Mouse (Mus musculus) lung, postnatal 0 days (tissue): ENCODE data around the gene Mymk. TPM values are rescaled to one million over a fixed set of nuclear protein-coding genes. Genes with fewer than 3 reads are reported as not detected.

ENCODE experiments used
- ATAC-seq: fragments of 200-750 bp; cut with Nextera tagmentation; 2 replicates; pipeline ENCODE4 v1.8.0; 2017; ENCODE audit warnings: moderate library complexity
- DNase-seq: peaks from one replicate; pipeline ENCODE4 v3.0.0-alpha.2; 2016; ENCODE audit warnings: low spot score
- H3K27ac ChIP-seq: fragments of 300-500 bp; sonication (generic); 2 replicates; pipeline ENCODE4 v1.5.1; 2014; ENCODE audit warnings: antibody characterized with exemption, mild to moderate bottlenecking, low read length, mixed read lengths
- H3K27me3 ChIP-seq: fragments of 300-500 bp; sonication (generic); replicated peaks from 2 replicates; pipeline ENCODE4 v1.6.1; 2014; ENCODE audit warnings: low read length, mixed read lengths; ENCODE audit not compliant: insufficient read depth
- H3K36me3 ChIP-seq: fragments of 300-500 bp; sonication (generic); 2 replicates; pipeline ENCODE4 v1.6.1; 2014; ENCODE audit warnings: low read length, mixed read lengths; ENCODE audit not compliant: insufficient read depth
- H3K4me1 ChIP-seq: fragments of 300-500 bp; sonication (generic); 2 replicates; pipeline ENCODE4 v1.6.1; 2014; ENCODE audit warnings: antibody characterized with exemption, low read depth, low read length, mixed read lengths; ENCODE audit not compliant: insufficient read depth
- H3K4me2 ChIP-seq: fragments of 300-500 bp; sonication (generic); replicated peaks from 2 replicates; pipeline ENCODE4 v1.6.1; 2014; ENCODE audit warnings: low read depth, mild to moderate bottlenecking, low read length, moderate library complexity, mixed read lengths
- H3K4me3 ChIP-seq: fragments of 300-500 bp; sonication (generic); 2 replicates; pipeline ENCODE4 v1.5.1; 2014; ENCODE audit warnings: low read depth, low read length
- H3K9ac ChIP-seq: fragments of 300-500 bp; sonication (generic); replicated peaks from 2 replicates; pipeline ENCODE4 v1.6.1; 2014; ENCODE audit warnings: low read depth, mild to moderate bottlenecking
- H3K9me3 ChIP-seq: fragments of 300-500 bp; sonication (generic); 2 replicates; pipeline ENCODE4 v1.6.1; 2016; ENCODE audit warnings: low read length, mixed read lengths
- CTCF ChIP-seq: IDR thresholded peaks from 2 replicates; pipeline ENCODE4 v1.5.1; 2016; ENCODE audit warnings: antibody characterized with exemption, mild to moderate bottlenecking
- EP300 ChIP-seq: IDR thresholded peaks from 2 replicates; pipeline ENCODE4 v1.6.1; 2016; ENCODE audit warnings: antibody characterized with exemption, mild to moderate bottlenecking, control low read depth
- WGBS: fragments of 180-500 bp; shearing (Covaris S2); extraction: QIAGEN DNeasy Blood & Tissue Kit; methylation state at CpG from one replicate; pipeline ENCODE4 v1.1.7; 2014; 5-methylcytosine and 5-hydroxymethylcytosine counted together
- polyA plus RNA-seq: library from polyadenylated mRNA; unstranded; fragments of >200 nt; fragmentation: Nextera tagmentation; extraction: Ambion mirVana; gene quantifications from 2 replicates; pipeline ENCODE4 v1.2.1, GENCODE M21; 2015

Gene Mymk
- polyA plus RNA-seq, 1 experiment from 2014 or later = 0.76 TPM

GRCm38 (mm10) chr2:27077655-27078244 lies 5.8 kb upstream of the Mymk start:
- Histone ChIP-seq H3K27ac (peak overlapping the region; percentile 79; the same call in 1 of the 2 replicates), H3K36me3 (no peaks in the 10 kb centered on the region), H3K4me2 (no peak overlapping the region), H3K27me3 (no peaks in the 10 kb centered on the region), H3K4me3 (no peak overlapping the region), H3K4me1 (peaks cover 22% of the 10 kb centered on the region; the same call in 1 of the 2 replicates), H3K9me3 (no peaks in the 10 kb centered on the region), H3K9ac (no peak overlapping the region)
- ATAC-seq = peak; percentile 29
- no peak for TF ChIP-seq EP300
- peak; percentile 57 for TF ChIP-seq CTCF
- 53% methylated on average over 10 of the region's 10 CpGs for WGBS
- no peak for DNase-seq

GRCm38 (mm10) chr2:27075485-27075884 lies 3.5 kb upstream of the Mymk start:
- TF ChIP-seq EP300 (no peak), CTCF (peak; percentile 82)
- H3K9me3 ChIP-seq = no peaks in the 10 kb centered on the region
- H3K27ac ChIP-seq = peak overlapping the region; percentile 39
- no peaks in the 10 kb centered on the region for H3K36me3 ChIP-seq
- DNase-seq = peak; percentile 63
- no peak overlapping the region for H3K9ac ChIP-seq
- 59% methylated on average over 3 of the region's 3 CpGs for WGBS
- no peak overlapping the region for H3K4me2 ChIP-seq
- H3K4me3 ChIP-seq = no peak overlapping the region
- peak; percentile 15; the same call in 1 of the 2 replicates for ATAC-seq
- H3K4me1 ChIP-seq = peaks cover 30% of the 10 kb centered on the region; the same call in 1 of the 2 replicates
- H3K27me3 ChIP-seq = no peaks in the 10 kb centered on the region

- Histone ChIP-seq H3K36me3 (no peaks in the 10 kb centered on the region), H3K4me3 (no peak overlapping the region), H3K9ac (no peak overlapping the region), H3K4me2 (no peak overlapping the region), H3K27me3 (no peaks in the 10 kb centered on the region), H3K9me3 (no peaks in the 10 kb centered on the region), H3K27ac (peak overlapping the region; percentile 39; the same call in 1 of the 2 replicates), H3K4me1 (peaks cover 30% of the 10 kb centered on the region; the same call in 1 of the 2 replicates)
- peak; percentile 50 for DNase-seq
- no peak for ATAC-seq
- WGBS = 55% methylated on average over 4 of the region's 4 CpGs
- TF ChIP-seq EP300 (no peak), CTCF (no peak)
Observed at GRCm38 (mm10) chr2:27074804-27075203, 2.8 kb upstream of the Mymk start.

GRCm38 (mm10) chr2:27073407-27073806 lies 1.4 kb upstream of the Mymk start:
- Histone ChIP-seq H3K27ac (no peak overlapping the region), H3K9ac (no peak overlapping the region), H3K4me2 (no peak overlapping the region), H3K9me3 (no peaks in the 10 kb centered on the region), H3K4me1 (peaks cover 20% of the 10 kb centered on the region; the same call in 1 of the 2 replicates), H3K36me3 (no peaks in the 10 kb centered on the region), H3K4me3 (no peak overlapping the region), H3K27me3 (no peaks in the 10 kb centered on the region)
- DNase-seq (no peak), ATAC-seq (no peak)
- TF ChIP-seq EP300 (no peak), CTCF (no peak)
- 62% methylated on average over 4 of the region's 4 CpGs for WGBS

- Histone ChIP-seq H3K4me3 (no peak overlapping the region), H3K4me2 (no peak overlapping the region), H3K36me3 (no peaks in the 10 kb centered on the region), H3K27me3 (no peaks in the 10 kb centered on the region), H3K4me1 (peaks cover 20% of the 10 kb centered on the region; the same call in 1 of the 2 replicates), H3K27ac (peak overlapping the region; percentile 28; the same call in 1 of the 2 replicates), H3K9me3 (no peaks in the 10 kb centered on the region), H3K9ac (no peak overlapping the region)
- ATAC-seq (peak; percentile 79), DNase-seq (peak; percentile 93)
- no peak for TF ChIP-seq CTCF
- 3% methylated on average over 4 of the region's 4 CpGs for WGBS
Observed at GRCm38 (mm10) chr2:27071137-27071536, 842 bp downstream of the Mymk start.

- H3K4me1 ChIP-seq = peaks cover 15% of the 10 kb centered on the region; the same call in 1 of the 2 replicates
- no peak overlapping the region for H3K4me3 ChIP-seq
- TF ChIP-seq EP300 = no peak
- no peak for TF ChIP-seq CTCF
- no peaks in the 10 kb centered on the region for H3K36me3 ChIP-seq
- DNase-seq (no peak), ATAC-seq (no peak)
- H3K27me3 ChIP-seq = no peaks in the 10 kb centered on the region
- H3K9me3 ChIP-seq = no peaks in the 10 kb centered on the region
- 79% methylated on average over 2 of the region's 2 CpGs for WGBS
- no peak overlapping the region for H3K4me2 ChIP-seq
- no peak overlapping the region for H3K27ac ChIP-seq
- H3K9ac ChIP-seq = no peak overlapping the region
Observed at GRCm38 (mm10) chr2:27070247-27070813, 1.6 kb downstream of the Mymk start.
